Mouse (Mus musculus): Measurements from ENCODE around the gene Fgfr1op2. TPM values are rescaled to one million over a fixed set of nuclear protein-coding genes. Genes with fewer than 3 reads are reported as not detected.

Gene Fgfr1op2
- 154 TPM for polyA plus RNA-seq (2014; fragmentation: Illumina TruSeq; extraction: RNeasy Lipid Tissue Mini Kit (QIAGEN cat#74804))

DNA sequence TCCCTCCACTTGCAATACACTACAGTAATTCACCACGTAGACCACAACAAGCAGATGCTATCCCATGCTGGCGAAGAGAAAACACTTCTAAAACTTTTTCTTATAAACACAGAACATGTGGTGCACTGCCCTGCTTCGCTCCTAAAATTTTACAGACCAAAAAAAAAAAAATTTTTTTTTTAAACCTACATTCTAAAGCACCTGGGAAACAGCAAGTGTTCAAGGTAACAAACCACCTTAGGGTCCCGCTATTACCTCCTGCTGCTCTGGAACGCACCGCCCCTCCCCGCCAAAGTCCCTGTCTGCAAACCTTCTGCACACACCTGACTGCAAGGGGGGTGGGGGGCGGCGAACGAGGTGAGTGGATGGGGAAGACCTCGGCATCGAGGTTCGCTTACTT, at the start of gene Fgfr1op2:
Fgfr1op2 (plus strand) TSS at position 301 of the 400 bp plus-strand sequence.

DNA sequence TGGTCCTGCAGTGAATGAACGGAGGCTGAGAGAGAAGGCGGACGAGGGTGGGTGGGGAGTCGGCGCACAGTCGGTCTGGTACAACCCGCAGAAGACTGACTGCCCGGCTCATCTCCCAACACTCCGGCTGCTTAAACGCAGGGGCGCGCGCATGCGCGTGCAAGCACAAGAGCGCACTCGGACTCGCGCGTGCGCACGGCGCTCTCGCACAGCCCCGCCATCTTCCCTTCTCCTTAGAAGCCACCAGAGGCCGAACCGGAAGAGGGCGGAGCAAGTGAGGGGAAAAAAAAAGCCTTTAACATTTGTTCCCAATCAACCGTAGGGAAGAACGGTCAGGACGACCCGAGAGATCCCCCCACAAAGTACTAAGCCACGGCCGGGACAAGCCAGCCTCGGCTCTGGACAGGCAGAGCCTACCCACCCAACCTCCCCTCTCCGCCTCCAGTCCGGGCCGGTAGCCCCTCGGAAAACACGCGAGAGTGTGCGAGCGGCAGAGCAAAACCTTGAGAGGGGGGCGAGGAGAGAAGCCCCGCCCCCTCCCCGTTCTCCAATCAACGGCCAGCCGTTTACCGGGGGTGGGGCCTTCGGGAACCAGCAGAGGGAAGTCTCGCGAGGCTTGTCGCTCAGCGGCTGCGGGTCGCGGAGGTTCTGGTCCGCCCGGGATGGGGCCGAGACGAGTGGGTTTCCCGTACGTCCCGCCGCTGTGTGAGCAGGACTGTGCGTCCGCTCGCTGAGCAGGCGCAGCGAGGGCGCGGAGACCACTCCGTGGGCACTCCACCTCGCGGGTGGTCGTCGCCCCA, 507 bp downstream of the Fgfr1op2 start, which contains the start of gene Ints13:
Ints13 (minus strand) TSS at position 526 of the 800 bp plus-strand sequence.

DNA sequence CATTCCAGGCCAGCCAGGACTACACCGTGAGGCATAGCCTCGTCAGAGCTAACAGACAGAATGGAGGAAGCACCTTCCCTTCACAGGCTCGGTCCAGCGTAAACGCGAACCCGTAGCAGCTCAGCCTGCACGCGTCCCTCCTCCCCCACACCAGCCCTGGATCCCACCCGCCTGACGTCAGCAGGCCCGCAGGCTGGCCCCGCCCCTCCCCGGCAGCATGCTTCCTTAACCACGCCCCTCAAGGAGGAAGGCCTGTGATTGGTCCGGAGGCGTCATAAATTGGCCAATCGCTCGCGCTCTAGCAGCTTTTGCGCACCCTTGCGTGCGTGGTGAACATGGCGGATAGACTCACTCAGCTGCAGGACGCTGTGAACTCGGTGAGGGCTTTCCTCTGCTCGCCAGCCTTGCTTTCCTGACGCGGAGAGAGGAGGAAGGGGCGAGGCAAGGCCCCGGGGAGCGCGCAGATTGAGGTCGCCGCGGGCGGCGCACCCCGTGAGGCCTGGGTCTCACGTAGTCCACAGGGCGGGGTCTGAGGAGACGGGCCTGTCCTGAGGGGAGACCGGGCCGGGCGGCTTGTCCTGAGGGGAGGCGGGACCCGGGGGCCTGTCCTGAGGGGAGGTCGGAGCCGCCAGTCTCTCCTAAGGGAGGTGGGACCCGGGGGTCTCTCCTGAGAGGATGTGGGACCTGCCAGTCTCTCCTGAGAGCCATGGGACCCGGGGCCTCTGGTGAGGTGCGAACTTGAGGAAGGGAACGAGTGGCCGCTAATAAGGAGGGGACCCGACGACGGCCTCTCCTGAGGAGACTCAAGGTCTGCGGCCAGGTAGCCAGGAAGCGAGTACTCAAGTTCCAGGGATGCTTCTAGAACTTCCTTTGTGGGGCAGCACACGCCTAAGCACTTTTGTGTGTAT, 65.5 kb downstream of the Fgfr1op2 start, which contains the start of the genes Med21 and Tm7sf3:
Med21 (plus strand) TSS at position 272 of the 908 bp plus-strand sequence.
Tm7sf3 (minus strand) TSS at position 549 of the 908 bp plus-strand sequence.

Other genes with a start within 250 kb of the Fgfr1op2 start
- gene Itpr2, start 75.0 kb upstream of the Fgfr1op2 start, polyA plus RNA-seq (2014; fragmentation: Illumina TruSeq; extraction: RNeasy Lipid Tissue Mini Kit (QIAGEN cat#74804)) = 11.6 TPM
- gene Ints13, start 632 bp downstream of the Fgfr1op2 start, polyA plus RNA-seq (2014; fragmentation: Illumina TruSeq; extraction: RNeasy Lipid Tissue Mini Kit (QIAGEN cat#74804)) = 120 TPM
- gene Med21, start 65.3 kb downstream of the Fgfr1op2 start, polyA plus RNA-seq (2014; fragmentation: Illumina TruSeq; extraction: RNeasy Lipid Tissue Mini Kit (QIAGEN cat#74804)) = 241 TPM
- 59.3 TPM for gene Tm7sf3, start 65.6 kb downstream of the Fgfr1op2 start, polyA plus RNA-seq (2014; fragmentation: Illumina TruSeq; extraction: RNeasy Lipid Tissue Mini Kit (QIAGEN cat#74804))
- 25.6 TPM for gene Stk38l, start 147.8 kb downstream of the Fgfr1op2 start, polyA plus RNA-seq (2014; fragmentation: Illumina TruSeq; extraction: RNeasy Lipid Tissue Mini Kit (QIAGEN cat#74804))
- 4.6 TPM for gene Arntl2, start 218.9 kb downstream of the Fgfr1op2 start, polyA plus RNA-seq (2014; fragmentation: Illumina TruSeq; extraction: RNeasy Lipid Tissue Mini Kit (QIAGEN cat#74804))

Data from ovary, adult 10 weeks (tissue).